Mouse (Mus musculus) natural killer cell, adult 2 months (primary cell): ENCODE results near the gene Olfr873.
"Not testable (repeated sequence)": the region's sequence is repeated elsewhere in the genome, so short reads cannot be mapped to it uniquely, and the experiment has no call there.

Source experiments
- DNase-seq, 2 experiments: peaks; one replicate each; pipeline ENCODE4 v3.0.0; 2022; ENCODE audit warnings: low spot score in 2 of 2

Olfr873 gene

DNA sequence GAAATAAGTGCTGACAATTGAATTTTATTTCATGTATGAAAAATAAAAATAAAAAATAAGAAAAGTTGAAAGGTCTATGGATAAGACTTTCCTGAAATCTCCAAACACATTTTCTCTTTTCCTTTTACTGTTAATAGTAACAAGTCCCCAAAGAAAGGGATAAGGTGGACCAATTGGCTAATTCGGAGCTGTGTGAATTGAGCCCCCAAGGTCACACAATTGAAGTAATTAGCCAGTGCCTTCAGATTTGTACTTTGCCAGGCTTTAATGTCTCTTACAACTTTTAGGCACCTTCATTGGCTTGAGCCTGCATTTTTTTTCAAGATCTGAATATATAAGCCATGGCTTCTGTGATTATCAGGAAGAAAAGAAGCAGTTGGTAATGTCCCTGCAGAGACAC lies at the start of gene Olfr873:
Gene Olfr873, plus strand, starts transcription at position 301 of the 400 bp plus-strand sequence.
- DNase-seq: no peak

DNA sequence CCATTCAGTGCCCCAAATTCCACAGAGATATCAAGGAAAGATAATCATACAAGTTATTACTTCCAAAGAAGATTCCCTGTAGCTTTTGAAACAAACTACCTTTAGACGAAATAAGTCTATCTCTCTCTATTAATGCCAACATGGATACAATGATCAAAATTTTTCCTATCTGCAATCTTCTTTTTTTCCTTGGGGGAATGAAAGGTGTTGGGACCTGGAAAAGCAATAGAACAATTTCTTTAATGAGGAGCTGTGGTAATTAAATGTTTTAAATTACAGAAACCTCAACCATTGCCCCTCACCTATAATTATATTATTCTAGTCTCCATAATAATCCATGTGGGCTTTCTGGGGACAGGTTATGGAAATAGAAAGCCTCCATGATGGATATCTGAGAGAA lies 16.3 kb upstream of the Olfr873 start, which contains the start of gene Olfr39:
Gene Olfr39, plus strand, starts transcription at position 301 of the 400 bp plus-strand sequence.
- DNase-seq: no peak

DNA sequence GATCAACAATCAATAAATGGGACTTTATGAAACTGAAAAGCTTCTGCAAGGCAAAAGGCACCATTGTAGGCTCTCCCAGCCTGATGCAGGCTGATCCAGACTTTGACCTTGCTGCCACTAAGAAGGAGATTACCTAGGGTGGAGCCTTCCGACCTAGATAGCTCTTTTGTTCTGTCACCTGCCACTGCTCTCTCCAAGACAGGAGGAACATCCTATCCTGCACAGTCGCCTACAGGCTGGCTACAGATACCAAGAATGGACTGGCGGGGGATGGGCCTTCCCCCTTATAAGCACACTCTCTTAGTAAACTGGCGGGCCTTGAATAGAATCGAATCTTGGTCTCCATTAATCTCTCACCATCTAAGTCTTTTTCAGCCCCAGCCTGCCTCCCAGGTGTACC lies 2.8 kb upstream of the Olfr873 start:
- DNase-seq: not testable (repeated sequence)

GRCm38 (mm10) chr9:20335994-20336393 lies 37.7 kb downstream of the Olfr873 start, which contains the start of gene Olfr18:
TSS of gene Olfr18 (minus strand) at chr9:20336094.
- no peak for DNase-seq

- DNase-seq: no peak
Measured at GRCm38 (mm10) chr9:20348501-20348900, 50.2 kb downstream of the Olfr873 start.
